8 mouse cellular contexts compared by ENCODE assay signal in the genomic region with DNA sequence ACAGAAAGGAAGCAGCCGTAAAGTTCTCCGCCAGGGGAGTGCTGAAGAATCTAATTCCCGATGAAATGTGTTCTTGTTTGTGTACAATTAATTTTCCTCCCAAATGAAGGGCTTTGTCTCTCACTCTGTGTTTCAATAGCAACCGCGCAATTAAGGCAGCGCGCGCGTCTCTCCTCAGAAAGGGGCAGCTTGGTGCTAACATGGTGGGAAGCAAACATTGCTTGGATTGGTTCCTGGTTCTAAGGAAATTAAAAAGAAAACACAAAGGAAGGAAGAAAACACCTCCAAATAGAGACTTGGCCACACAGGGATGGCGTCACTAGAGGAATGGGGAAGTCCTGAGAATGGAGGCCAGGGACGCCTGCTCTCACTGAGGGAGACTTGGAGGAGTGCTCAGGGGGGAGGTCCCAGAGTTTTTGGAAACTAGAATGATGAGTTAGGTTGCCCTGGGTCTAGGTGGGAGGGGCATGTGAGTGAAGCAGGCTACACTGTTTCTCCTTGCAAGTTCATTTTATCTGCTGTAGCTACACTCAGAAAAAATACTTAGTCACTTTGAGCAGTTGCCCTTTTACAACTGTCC. TPM values are rescaled to one million over a fixed set of nuclear protein-coding genes. Genes with fewer than 3 reads are reported as not detected.
DNase-seq lines count a peak whose midpoint lies in the region; ATAC-seq and TF ChIP-seq lines count a peak whose summit lies in the region.
"Not testable (repeated sequence)": the region's sequence is repeated elsewhere in the genome, so short reads cannot be mapped to it uniquely, and the experiment has no call there.
"Had no signal": no experiment of that assay in that cellular context is flagged by ENCODE, and none has a peak within 500 bp of the region (broad histone marks: within the 10 kb centered on the region; RNA-seq: fewer than 3 reads in every experiment).

No protein-coding gene starts in this region.

- H3K27ac ChIP-seq in embryonic facial prominence, embryonic 10.5 days (replicated peaks): 0 out of 2 replicates have a peak overlapping the region, but pooled peaks have one; percentile 52
- H3K27ac ChIP-seq in forebrain, postnatal 0 days (ENCODE audit: low read depth, low read length): not testable (repeated sequence)
- H3K27ac ChIP-seq in hindbrain, embryonic 13.5 days: peak overlapping the region; percentile 69
- peak overlapping the region; percentile 39; the same call in 1 of the 2 replicates for H3K27ac ChIP-seq in intestine, embryonic 16.5 days (ENCODE audit: low read length)
- H3K27ac ChIP-seq in limb, embryonic 10.5 days: peak overlapping the region; percentile 84

- H3K4me2 ChIP-seq in forebrain, postnatal 0 days (ENCODE audit: low read depth); hindbrain, embryonic 13.5 days; intestine, embryonic 16.5 days (ENCODE audit: low read depth, low read length): not testable (repeated sequence)

- H3K9me3 ChIP-seq in embryonic facial prominence, embryonic 10.5 days; forebrain, postnatal 0 days (ENCODE audit: low read length); hindbrain, embryonic 13.5 days; intestine, embryonic 16.5 days (ENCODE audit: control insufficient read depth, low read length); limb, embryonic 10.5 days (replicated peaks): not testable (repeated sequence)

- peak; percentile 71 for ATAC-seq in forebrain, postnatal 0 days
- not testable (repeated sequence) for ATAC-seq in hindbrain, embryonic 13.5 days (ENCODE audit: low FRiP score); intestine, embryonic 16.5 days
- peak; percentile 66 for ATAC-seq in megakaryocyte, adult 5-6 weeks (ENCODE audit: poor library complexity, severe bottlenecking)

- not testable (repeated sequence) for H3K4me3 ChIP-seq in embryonic facial prominence, embryonic 10.5 days; forebrain, postnatal 0 days (ENCODE audit: low read depth, low read length); hindbrain, embryonic 13.5 days; intestine, embryonic 16.5 days (ENCODE audit: low read length); limb, embryonic 10.5 days

- H3K27me3 ChIP-seq in embryonic facial prominence, embryonic 10.5 days (replicated peaks; ENCODE audit: low read depth, poor library complexity, severe bottlenecking); intestine, embryonic 16.5 days (replicated peaks; ENCODE audit: control insufficient read depth, insufficient read depth, low read length); limb, embryonic 10.5 days (ENCODE audit: low read depth, poor library complexity, severe bottlenecking): not testable (repeated sequence)
- H3K27me3 ChIP-seq in forebrain, postnatal 0 days (ENCODE audit: insufficient read depth, low read length): peaks cover 14% of the 10 kb centered on the region
- peaks cover 49% of the 10 kb centered on the region for H3K27me3 ChIP-seq in hindbrain, embryonic 13.5 days

- H3K4me1 ChIP-seq in embryonic facial prominence, embryonic 10.5 days: peaks cover 63% of the 10 kb centered on the region
- not testable (repeated sequence) for H3K4me1 ChIP-seq in forebrain, postnatal 0 days (ENCODE audit: insufficient read depth)
- peaks cover 28% of the 10 kb centered on the region for H3K4me1 ChIP-seq in hindbrain, embryonic 13.5 days (replicated peaks)
- peaks cover 36% of the 10 kb centered on the region for H3K4me1 ChIP-seq in intestine, embryonic 16.5 days (ENCODE audit: control insufficient read depth, insufficient read depth, low read length)
- H3K4me1 ChIP-seq in limb, embryonic 10.5 days: peaks cover 84% of the 10 kb centered on the region

- 86% methylated on average over 8 of the region's 11 CpGs for WGBS in embryonic facial prominence, embryonic 10.5 days
- 39% methylated on average over 8 of the region's 11 CpGs for WGBS in forebrain, postnatal 0 days
- WGBS in hindbrain, embryonic 13.5 days: 52% methylated on average over 10 of the region's 11 CpGs
- 59% methylated on average over 8 of the region's 11 CpGs for WGBS in intestine, embryonic 16.5 days
- 77% methylated on average over 8 of the region's 11 CpGs for WGBS in limb, embryonic 10.5 days

- not testable (repeated sequence) for H3K36me3 ChIP-seq in embryonic facial prominence, embryonic 10.5 days (replicated peaks); forebrain, postnatal 0 days (ENCODE audit: insufficient read depth); hindbrain, embryonic 13.5 days; intestine, embryonic 16.5 days (ENCODE audit: control insufficient read depth, insufficient read depth, low read length); limb, embryonic 10.5 days

- TF ChIP-seq CTCF in forebrain, postnatal 0 days (IDR thresholded peaks at IDR 0.05; ENCODE audit: low read depth): not testable (repeated sequence)

- not testable (repeated sequence) for H3K9ac ChIP-seq in forebrain, postnatal 0 days; hindbrain, embryonic 13.5 days; intestine, embryonic 16.5 days (ENCODE audit: low read depth, low read length)

- DNase-seq in embryonic facial prominence, embryonic 10.5 days (ENCODE audit: low spot score); forebrain, postnatal 0 days; limb, embryonic 10.5 days (ENCODE audit: low spot score): not testable (repeated sequence)
- DNase-seq in retina, embryonic 14.5 days (ENCODE audit: low spot score): peak; percentile 48

RNA-seq across cellular contexts. Expression of gene Sulf2, which starts 32.5 kb away (rescaled TPM):
- polyA plus RNA-seq in embryonic facial prominence, embryonic 10.5 days (2016; fragmentation: Nextera tagmentation; extraction: Ambion mirVana): 115 and 131 TPM in 2 replicates
- total RNA-seq in forebrain, postnatal 0 days (2014; rRNA removed): 65.6 and 95.6 TPM in 2 replicates
- 54.4 and 67.5 TPM in 2 replicates for polyA plus RNA-seq in forebrain, postnatal 0 days (2015; fragmentation: Nextera tagmentation; extraction: Ambion mirVana)
- 88.6 and 113 TPM in 2 replicates for polyA plus RNA-seq in hindbrain, embryonic 13.5 days (2015; fragmentation: Nextera tagmentation; extraction: Ambion mirVana)
- polyA plus RNA-seq in intestine, embryonic 16.5 days (2015; fragmentation: Nextera tagmentation; extraction: Ambion mirVana): 68.4 and 76.3 TPM in 2 replicates
- 157 and 188 TPM in 2 replicates for polyA plus RNA-seq in limb, embryonic 10.5 days (2016; fragmentation: Nextera tagmentation; extraction: Ambion mirVana)
- 71.3 and 72.6 TPM in 2 replicates for total RNA-seq in megakaryocyte, adult 5-6 weeks (2015)
- 47.4 and 51.1 TPM in 2 replicates for total RNA-seq in megakaryocyte, adult 5-6 weeks (2017)
- total RNA-seq: MEL had no signal
